Mouse (Mus musculus): Measurements from ENCODE around the gene Frmd3. TPM values are rescaled to one million over a fixed set of nuclear protein-coding genes. Genes with fewer than 3 reads are reported as not detected.
"Not testable (repeated sequence)": the region's sequence is repeated elsewhere in the genome, so short reads cannot be mapped to it uniquely, and the experiment has no call there.

The Frmd3 gene
- polyA plus RNA-seq (2016; fragmentation: Nextera tagmentation; extraction: Ambion mirVana) = 10.5 and 11.1 TPM in 2 replicates

DNA sequence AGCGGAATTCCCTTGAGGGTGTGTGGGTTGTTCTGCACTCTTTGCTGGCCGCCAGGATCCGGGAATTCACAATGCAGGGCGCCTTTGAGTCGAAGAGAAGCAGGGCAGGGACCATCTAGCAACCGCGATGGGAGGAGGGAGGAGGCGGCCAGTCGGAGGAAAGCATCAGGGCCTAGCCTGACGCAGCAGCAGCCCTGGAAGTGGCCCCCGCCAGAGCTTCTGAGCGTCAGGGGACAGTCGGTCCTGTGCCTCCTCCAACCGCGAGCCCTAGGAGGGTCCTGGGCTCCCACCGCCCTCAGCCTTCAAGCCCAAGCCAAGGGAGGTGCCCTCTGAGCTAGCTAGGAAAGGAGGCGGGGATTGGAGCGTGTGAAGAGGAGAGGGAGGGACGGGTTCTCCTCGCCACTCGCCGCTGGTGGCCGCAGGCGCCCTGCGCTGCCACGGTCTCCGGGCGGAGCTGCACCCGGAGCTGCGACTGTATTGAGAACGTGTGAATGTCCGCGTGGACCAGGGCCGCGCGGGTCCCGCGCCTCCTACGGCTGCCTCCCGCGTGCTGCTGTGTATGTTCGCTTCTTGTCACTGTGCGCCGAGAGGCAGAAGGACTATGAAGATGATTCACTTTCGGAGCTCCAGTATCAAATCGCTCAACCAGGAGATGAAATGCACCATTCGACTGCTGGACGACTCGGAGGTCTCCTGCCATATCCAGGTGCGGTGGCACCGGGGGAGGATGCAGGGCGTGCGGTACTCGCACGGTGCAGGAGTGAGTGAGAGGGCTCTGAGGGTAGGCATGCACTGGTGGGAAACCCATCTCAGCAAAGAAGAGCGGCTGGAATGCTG, at the start of gene Frmd3:
Frmd3 (plus strand) TSS at position 232 of the 837 bp plus-strand sequence.
- Histone ChIP-seq H3K36me3 (no peaks in the 10 kb centered on the region), H3K9ac (peak within 1 kb of the TSS; percentile 71), H3K4me3 (peak within 1 kb of the TSS; percentile 62), H3K4me1 (0 out of 2 replicates have a peak, but pooled peaks cover 2% of the 10 kb centered on the region), H3K9me3 (replicated peaks) (no peaks in the 10 kb centered on the region), H3K27ac (peak within 1 kb of the TSS; percentile 86), H3K4me2 (replicated peaks) (peak within 1 kb of the TSS; percentile 84), H3K27me3 (no peaks in the 10 kb centered on the region)
- WGBS = under 1% methylated on average over 55 of the region's 56 CpGs
- ATAC-seq (ENCODE audit: low FRiP score) = peak; percentile 96

- H3K4me1 ChIP-seq = no peaks in the 10 kb centered on the region
- 82% methylated on average over 3 of the region's 3 CpGs for WGBS
- no peaks in the 10 kb centered on the region for H3K9me3 ChIP-seq (replicated peaks)
- H3K4me3 ChIP-seq = no peak overlapping the region
- ATAC-seq (ENCODE audit: low FRiP score) = no peak
- no peaks in the 10 kb centered on the region for H3K27me3 ChIP-seq
- H3K27ac ChIP-seq = no peak overlapping the region
- no peak overlapping the region for H3K9ac ChIP-seq
- no peaks in the 10 kb centered on the region for H3K36me3 ChIP-seq
- H3K4me2 ChIP-seq (replicated peaks) = no peak overlapping the region
Measured at GRCm38 (mm10) chr4:73980454-73980853, 32.8 kb upstream of the Frmd3 start.

DNA sequence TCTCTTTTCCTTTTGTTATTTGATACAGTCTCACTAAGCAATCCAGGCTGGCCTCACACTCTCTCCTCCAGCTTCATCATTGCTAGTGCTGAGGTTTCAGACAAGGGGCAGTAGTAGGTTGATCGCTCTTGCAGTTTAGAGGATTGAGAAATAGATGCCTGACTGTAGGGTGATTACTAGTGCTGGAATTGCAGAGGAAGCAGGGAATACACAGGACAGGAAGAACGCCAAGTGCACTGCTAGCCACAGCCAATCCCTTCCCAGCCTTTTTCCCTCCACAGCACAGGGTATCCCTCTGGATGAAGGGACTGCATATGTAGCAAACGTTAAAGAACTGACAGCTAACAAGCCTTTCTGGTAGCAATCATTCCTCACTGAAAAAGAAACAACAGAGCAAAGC, 965 bp upstream of the Frmd3 start:
- WGBS = 48% methylated on average over 3 of the region's 3 CpGs
- H3K27me3 ChIP-seq = no peaks in the 10 kb centered on the region
- no peak for ATAC-seq (ENCODE audit: low FRiP score)
- H3K4me2 ChIP-seq (replicated peaks) = peak overlapping the region; percentile 84
- no peaks in the 10 kb centered on the region for H3K36me3 ChIP-seq
- no peak overlapping the region for H3K27ac ChIP-seq
- no peak overlapping the region for H3K9ac ChIP-seq
- H3K4me3 ChIP-seq = peak overlapping the region; percentile 62; the same call in 1 of the 2 replicates
- H3K4me1 ChIP-seq = 0 out of 2 replicates have a peak, but pooled peaks cover 2% of the 10 kb centered on the region
- H3K9me3 ChIP-seq (replicated peaks) = no peaks in the 10 kb centered on the region

DNA sequence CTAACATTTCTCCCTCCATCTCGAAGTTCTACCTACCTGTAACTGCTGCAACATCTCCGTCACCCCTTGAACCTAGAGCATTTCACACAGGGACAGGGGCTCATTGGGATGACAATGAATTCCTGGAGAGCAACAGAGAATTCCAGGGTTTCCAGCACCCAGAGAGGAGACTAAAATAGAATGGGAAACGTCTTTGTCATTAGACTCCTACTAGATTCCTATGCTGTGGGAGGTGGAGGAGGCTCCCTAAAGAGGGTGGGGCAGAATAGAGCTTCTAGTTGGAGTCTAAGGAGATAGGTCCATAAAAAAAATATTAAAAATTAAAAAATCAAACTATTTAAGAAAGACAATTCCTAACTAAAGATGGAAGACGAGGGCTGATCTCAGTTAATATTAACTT, 542 bp upstream of the Frmd3 start:
- Histone ChIP-seq H3K4me1 (0 out of 2 replicates have a peak, but pooled peaks cover 2% of the 10 kb centered on the region), H3K4me2 (replicated peaks) (peak overlapping the region; percentile 84), H3K4me3 (peak overlapping the region; percentile 62), H3K9me3 (replicated peaks) (no peaks in the 10 kb centered on the region), H3K27ac (peak overlapping the region; percentile 86; the same call in 1 of the 2 replicates), H3K27me3 (no peaks in the 10 kb centered on the region), H3K36me3 (no peaks in the 10 kb centered on the region), H3K9ac (peak overlapping the region; percentile 71)
- ATAC-seq (ENCODE audit: low FRiP score) = peak; percentile 21; the same call in 1 of the 2 replicates
- 42% methylated on average over 4 of the region's 4 CpGs for WGBS

DNA sequence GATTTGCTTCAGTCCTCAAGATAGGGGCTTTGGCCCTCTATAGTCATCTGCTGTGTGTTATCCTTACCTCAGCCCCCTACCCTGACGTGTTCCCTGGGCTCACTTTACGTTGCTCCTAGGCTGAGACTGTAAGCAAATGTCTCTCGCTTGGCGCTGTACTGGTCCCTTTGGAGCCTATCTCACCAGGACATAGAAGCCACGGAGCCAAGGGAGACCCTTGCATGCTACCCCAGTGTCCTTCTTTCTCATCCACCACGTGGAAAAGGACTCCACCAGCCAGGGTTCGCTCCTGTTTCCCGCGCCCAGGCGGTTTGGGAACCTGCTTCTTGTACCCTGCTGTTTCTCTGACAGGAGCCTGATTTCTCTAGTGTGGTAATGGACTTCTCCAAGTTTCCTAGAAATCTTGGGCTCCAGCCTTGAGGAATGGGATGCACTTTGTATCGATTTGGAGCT, 832 bp downstream of the Frmd3 start:
- peak overlapping the region; percentile 62 for H3K4me3 ChIP-seq
- no peaks in the 10 kb centered on the region for H3K9me3 ChIP-seq (replicated peaks)
- no peaks in the 10 kb centered on the region for H3K27me3 ChIP-seq
- peak overlapping the region; percentile 86 for H3K27ac ChIP-seq
- ATAC-seq (ENCODE audit: low FRiP score) = peak; percentile 54; the same call in 1 of the 2 replicates
- peak overlapping the region; percentile 84 for H3K4me2 ChIP-seq (replicated peaks)
- peak overlapping the region; percentile 71 for H3K9ac ChIP-seq
- H3K4me1 ChIP-seq = 0 out of 2 replicates have a peak, but pooled peaks cover 2% of the 10 kb centered on the region
- no peaks in the 10 kb centered on the region for H3K36me3 ChIP-seq
- WGBS = 7% methylated on average over 11 of the region's 11 CpGs

DNA sequence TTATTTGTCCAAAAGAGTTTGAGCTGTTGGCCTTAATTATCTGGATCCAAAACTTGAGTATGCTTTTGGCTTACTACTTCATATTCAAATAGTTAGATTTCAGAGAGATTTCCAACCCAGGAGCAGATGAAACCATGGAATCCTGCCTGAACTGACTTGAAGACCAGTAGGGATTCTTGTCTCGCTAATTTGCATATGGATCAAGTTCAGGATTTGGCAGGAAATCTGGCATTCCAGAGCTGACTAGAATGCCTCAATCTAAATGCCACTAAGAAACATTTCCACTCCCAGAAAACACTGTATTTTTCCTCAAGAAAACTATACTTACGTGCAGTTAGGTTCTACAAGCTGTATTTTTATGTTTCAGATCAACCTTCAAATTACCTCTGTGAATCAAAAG, 6.8 kb downstream of the Frmd3 start:
- no peaks in the 10 kb centered on the region for H3K4me1 ChIP-seq
- no peak overlapping the region for H3K4me2 ChIP-seq (replicated peaks)
- H3K9me3 ChIP-seq (replicated peaks) = no peaks in the 10 kb centered on the region
- H3K4me3 ChIP-seq = no peak overlapping the region
- ATAC-seq (ENCODE audit: low FRiP score) = no peak
- no peaks in the 10 kb centered on the region for H3K36me3 ChIP-seq
- no peaks in the 10 kb centered on the region for H3K27me3 ChIP-seq
- 83% methylated on average over 2 of the region's 2 CpGs for WGBS
- H3K9ac ChIP-seq = no peak overlapping the region
- H3K27ac ChIP-seq = no peak overlapping the region

DNA sequence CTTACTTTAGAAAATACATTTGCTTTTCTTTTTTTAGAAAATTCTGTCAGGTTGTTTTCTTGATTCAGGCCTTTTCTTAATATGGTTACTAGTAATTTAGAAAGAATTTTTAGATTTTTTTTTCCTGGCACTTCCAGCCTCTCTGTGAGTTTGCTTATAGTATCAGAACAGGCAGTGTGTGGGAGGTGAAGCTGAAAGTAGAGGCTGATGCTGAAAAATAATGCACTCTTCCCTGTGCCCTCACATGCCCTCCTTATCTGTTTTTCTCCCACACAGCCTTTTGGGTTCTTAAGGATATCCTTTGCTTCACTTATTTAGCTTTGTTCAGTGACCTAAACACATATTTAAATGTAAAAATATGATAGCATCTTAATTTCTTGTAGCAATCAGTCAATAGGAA, 30.0 kb downstream of the Frmd3 start:
- no peaks in the 10 kb centered on the region for H3K36me3 ChIP-seq
- no peaks in the 10 kb centered on the region for H3K4me1 ChIP-seq
- no peak for ATAC-seq (ENCODE audit: low FRiP score)
- no peak overlapping the region for H3K27ac ChIP-seq
- H3K27me3 ChIP-seq = no peaks in the 10 kb centered on the region
- H3K4me3 ChIP-seq = no peak overlapping the region
- H3K9ac ChIP-seq = no peak overlapping the region
- no peak overlapping the region for H3K4me2 ChIP-seq (replicated peaks)
- no peaks in the 10 kb centered on the region for H3K9me3 ChIP-seq (replicated peaks)

DNA sequence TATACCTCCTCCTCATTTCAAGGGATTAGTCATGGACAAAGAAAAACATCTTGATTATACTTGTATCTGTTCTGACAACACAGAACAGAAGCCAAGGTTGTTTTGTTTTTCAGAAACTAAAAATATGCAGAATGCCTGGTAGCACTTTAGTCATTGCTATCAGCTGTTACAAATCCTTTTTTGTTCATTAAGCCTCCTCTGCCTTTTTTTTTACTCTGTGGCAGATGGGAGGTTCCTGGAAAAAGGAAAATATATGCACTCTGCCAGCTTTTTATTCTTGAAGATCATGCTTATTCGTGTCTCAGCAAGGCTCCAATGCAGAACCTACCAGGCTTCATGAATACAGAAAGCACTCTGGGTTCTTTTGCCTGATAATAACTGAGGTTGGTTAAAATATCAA, 38.5 kb downstream of the Frmd3 start:
- H3K9me3 ChIP-seq (replicated peaks) = no peaks in the 10 kb centered on the region
- H3K27ac ChIP-seq = no peak overlapping the region
- no peak for ATAC-seq (ENCODE audit: low FRiP score)
- no peak overlapping the region for H3K4me3 ChIP-seq
- no peaks in the 10 kb centered on the region for H3K36me3 ChIP-seq
- H3K4me1 ChIP-seq = no peaks in the 10 kb centered on the region
- no peak overlapping the region for H3K9ac ChIP-seq
- 77% methylated on average over 1 of the region's 1 CpGs for WGBS
- no peak overlapping the region for H3K4me2 ChIP-seq (replicated peaks)
- H3K27me3 ChIP-seq = no peaks in the 10 kb centered on the region

GRCm38 (mm10) chr4:74076727-74077126, 63.5 kb downstream of the Frmd3 start:
- Histone ChIP-seq H3K27me3 (no peaks in the 10 kb centered on the region), H3K4me1 (no peaks in the 10 kb centered on the region), H3K36me3 (no peaks in the 10 kb centered on the region), H3K4me2 (replicated peaks) (no peak overlapping the region), H3K9me3 (replicated peaks) (no peaks in the 10 kb centered on the region), H3K4me3 (no peak overlapping the region), H3K9ac (no peak overlapping the region), H3K27ac (no peak overlapping the region)
- WGBS = 55% methylated on average over 2 of the region's 2 CpGs
- no peak for ATAC-seq (ENCODE audit: low FRiP score)

DNA sequence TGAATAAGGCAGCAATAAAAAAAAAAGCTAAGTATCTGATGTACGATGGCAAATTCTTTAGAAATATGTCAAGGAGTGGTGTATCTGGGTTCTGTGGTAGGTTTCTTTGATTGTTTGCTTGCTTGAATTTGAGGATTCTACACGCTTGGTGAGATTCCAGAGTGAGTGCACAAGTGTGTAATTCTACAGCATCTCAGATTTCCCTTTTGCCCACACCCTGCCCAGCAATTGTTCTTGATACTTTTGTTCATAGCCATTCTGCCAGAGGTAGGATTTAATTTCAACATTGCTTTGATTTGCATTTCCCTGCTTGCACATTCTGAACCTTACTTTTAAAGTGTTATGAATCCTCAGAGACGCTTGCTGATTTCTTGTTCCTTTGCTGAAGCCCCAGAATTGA, 97.6 kb downstream of the Frmd3 start:
- H3K27ac ChIP-seq = no peak overlapping the region
- no peak overlapping the region for H3K4me2 ChIP-seq (replicated peaks)
- 86% methylated on average over 3 of the region's 3 CpGs for WGBS
- H3K9ac ChIP-seq = no peak overlapping the region
- no peaks in the 10 kb centered on the region for H3K4me1 ChIP-seq
- no peaks in the 10 kb centered on the region for H3K27me3 ChIP-seq
- no peak for ATAC-seq (ENCODE audit: low FRiP score)
- H3K9me3 ChIP-seq (replicated peaks) = no peaks in the 10 kb centered on the region
- H3K4me3 ChIP-seq = no peak overlapping the region
- H3K36me3 ChIP-seq = no peaks in the 10 kb centered on the region

DNA sequence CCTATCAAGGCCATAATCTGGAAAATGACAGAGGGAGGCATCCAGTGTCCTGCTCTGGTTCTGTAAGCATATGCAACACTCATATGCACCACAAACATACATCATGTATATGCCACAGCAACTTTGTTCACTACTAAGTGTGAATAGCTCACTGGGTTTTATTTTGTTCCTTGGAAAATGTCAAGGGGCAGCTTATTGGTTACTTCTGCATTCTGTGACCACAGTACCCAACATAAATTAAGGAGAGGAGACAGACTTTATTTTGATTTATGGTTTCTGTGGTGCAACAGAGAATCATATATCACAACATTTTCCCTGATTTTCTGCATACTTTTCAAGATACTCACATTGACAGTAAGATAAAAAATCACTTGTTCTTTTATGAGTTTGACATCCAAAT, 178.3 kb downstream of the Frmd3 start:
- ATAC-seq (ENCODE audit: low FRiP score) = no peak
- Histone ChIP-seq H3K9ac (no peak overlapping the region), H3K4me2 (replicated peaks) (no peak overlapping the region), H3K27ac (no peak overlapping the region), H3K4me1 (no peaks in the 10 kb centered on the region), H3K36me3 (no peaks in the 10 kb centered on the region), H3K27me3 (no peaks in the 10 kb centered on the region), H3K9me3 (replicated peaks) (0 out of 2 replicates have a peak, but pooled peaks cover 3% of the 10 kb centered on the region), H3K4me3 (no peak overlapping the region)

DNA sequence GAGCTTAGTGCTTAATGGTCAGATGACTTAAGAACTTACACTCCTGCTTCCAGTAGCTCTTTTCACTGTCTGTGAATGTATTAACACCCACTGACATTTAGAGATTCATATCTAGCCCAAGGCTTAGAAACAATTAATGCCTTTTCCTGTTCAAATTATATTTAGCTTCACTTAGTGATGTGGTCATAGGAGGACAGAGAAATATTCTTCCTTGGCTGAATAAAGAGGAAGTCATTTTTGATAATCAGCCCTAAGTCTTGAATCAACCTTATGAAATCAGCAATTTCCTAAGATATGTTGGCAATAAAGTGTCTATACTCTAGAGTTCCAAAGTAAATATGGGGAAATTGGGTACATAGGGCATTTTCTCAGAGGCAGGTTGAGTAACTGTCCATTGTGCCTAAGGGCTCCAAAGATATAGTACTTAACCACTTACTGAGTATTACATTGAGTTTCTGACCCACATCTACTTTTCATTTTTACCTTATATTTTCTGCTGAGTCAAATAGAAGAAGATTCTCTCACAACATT, 188.1 kb downstream of the Frmd3 start:
- no peaks in the 10 kb centered on the region for H3K36me3 ChIP-seq
- H3K4me3 ChIP-seq = no peak overlapping the region
- no peak overlapping the region for H3K27ac ChIP-seq
- no peak overlapping the region for H3K9ac ChIP-seq
- ATAC-seq (ENCODE audit: low FRiP score) = no peak
- no peak overlapping the region for H3K4me2 ChIP-seq (replicated peaks)
- H3K9me3 ChIP-seq (replicated peaks) = no peaks in the 10 kb centered on the region
- no peaks in the 10 kb centered on the region for H3K4me1 ChIP-seq
- H3K27me3 ChIP-seq = no peaks in the 10 kb centered on the region

DNA sequence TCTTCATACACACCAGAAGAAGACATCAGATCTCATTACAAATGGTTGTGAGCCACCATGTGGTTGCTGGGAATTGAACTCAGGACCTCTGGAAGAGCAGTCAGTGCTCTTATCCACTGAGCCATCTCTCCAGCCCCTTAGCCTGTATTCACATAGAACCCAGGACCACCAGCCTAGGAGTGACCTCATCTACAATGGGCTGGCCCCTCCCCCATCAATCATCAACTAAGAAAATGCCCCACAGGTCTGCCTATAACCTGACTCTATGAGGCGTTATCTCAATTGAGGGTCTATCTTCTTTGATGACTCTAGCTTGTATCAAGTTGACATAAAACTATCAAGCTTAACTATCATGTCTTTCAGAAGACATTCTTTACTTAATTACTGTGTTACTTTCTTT, 208.5 kb downstream of the Frmd3 start:
- 88% methylated on average over 1 of the region's 1 CpGs for WGBS
- not testable (repeated sequence) for ATAC-seq (ENCODE audit: low FRiP score); H3K4me3 ChIP-seq; H3K9ac ChIP-seq; H3K4me1 ChIP-seq; H3K27me3 ChIP-seq; H3K9me3 ChIP-seq (replicated peaks); H3K27ac ChIP-seq; H3K4me2 ChIP-seq (replicated peaks); H3K36me3 ChIP-seq

Data from hindbrain, embryonic 12.5 days (tissue).